Mouse (Mus musculus) intestine, embryonic 14.5 days (tissue): ENCODE measurements at regions not wholly inside any gene's neighbourhood (a gene's known extent, or its start where the extent isn't known, plus 50 kb on each side); places are given as distances from the start of the nearest gene placed in this dataset.

Experiments used
- ATAC-seq: fragments of 200-750 bp; cut with Nextera tagmentation; replicated peaks from 2 replicates; pipeline ENCODE4 v1.8.0; 2017; ENCODE audit warnings: low read depth, moderate number of reproducible peaks, moderate TSS enrichment, moderate library complexity; ENCODE audit not compliant: low FRiP score, low TSS enrichment
- DNase-seq: peaks from one replicate; pipeline ENCODE4 v3.0.0-alpha.2; 2018; ENCODE audit warnings: low spot score
- H3K27ac ChIP-seq: fragments of 300-500 bp; sonication (generic); 2 replicates; pipeline ENCODE4 v1.5.1; 2014; ENCODE audit warnings: low read depth, mild to moderate bottlenecking, control low read depth
- H3K27me3 ChIP-seq: fragments of 300-500 bp; sonication (generic); replicated peaks from 2 replicates; pipeline ENCODE4 v1.6.1; 2014; ENCODE audit warnings: low read length, control low read depth; ENCODE audit not compliant: control insufficient read depth, insufficient read depth
- H3K36me3 ChIP-seq: fragments of 300-500 bp; sonication (generic); 2 replicates; pipeline ENCODE4 v1.6.1; 2014; ENCODE audit warnings: low read length, control low read depth; ENCODE audit not compliant: control insufficient read depth, insufficient read depth
- H3K4me1 ChIP-seq: fragments of 300-500 bp; sonication (generic); replicated peaks from 2 replicates; pipeline ENCODE4 v1.6.1; 2014; ENCODE audit warnings: low read length, control low read depth, mixed read lengths; ENCODE audit not compliant: control insufficient read depth, insufficient read depth
- H3K4me2 ChIP-seq: fragments of 300-500 bp; sonication (generic); 2 replicates; pipeline ENCODE4 v1.6.1; 2014; ENCODE audit warnings: low read length
- H3K4me3 ChIP-seq: fragments of 300-500 bp; sonication (generic); 2 replicates; pipeline ENCODE4 v1.5.1; 2014; ENCODE audit warnings: low read depth, low read length, control low read depth, mixed read lengths
- H3K9ac ChIP-seq: fragments of 300-500 bp; sonication (generic); 2 replicates; pipeline ENCODE4 v1.6.1; 2014; ENCODE audit warnings: mild to moderate bottlenecking, low read length
- H3K9me3 ChIP-seq: fragments of 300-500 bp; sonication (generic); 2 replicates; pipeline ENCODE4 v1.6.1; 2016; ENCODE audit warnings: low read length, control low read depth; ENCODE audit not compliant: control insufficient read depth
- WGBS: fragments of 180-500 bp; shearing (Covaris S2); extraction: QIAGEN DNeasy Blood & Tissue Kit; methylation state at CpG from one replicate; pipeline ENCODE4 v1.1.7; 2014; 5-methylcytosine and 5-hydroxymethylcytosine counted together

DNA sequence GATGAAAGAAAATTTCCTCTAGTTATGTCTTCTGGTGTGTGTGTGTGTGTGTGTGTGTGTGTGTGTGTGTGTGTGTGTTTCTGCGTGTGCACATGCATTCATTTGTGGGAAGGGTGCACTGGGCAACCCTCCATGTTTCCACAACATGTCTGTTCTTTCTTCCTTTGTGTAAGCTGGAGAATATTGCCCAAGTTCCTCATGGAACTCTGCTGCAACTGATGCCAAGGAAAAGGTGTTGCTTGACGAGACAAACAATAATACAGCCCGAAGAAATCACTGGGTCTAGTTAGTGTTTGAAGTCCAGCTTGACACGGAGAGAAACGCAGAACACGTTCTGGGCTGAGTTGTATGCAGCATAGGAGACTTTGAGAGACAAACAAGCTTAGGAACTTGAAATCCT is 110.0 kb upstream of the Ednra start:
- Histone ChIP-seq H3K27ac (peak overlapping the region; percentile 57; the same call in 1 of the 2 replicates), H3K4me2 (no peak overlapping the region), H3K9me3 (no peaks in the 10 kb centered on the region), H3K36me3 (no peaks in the 10 kb centered on the region), H3K27me3 (no peaks in the 10 kb centered on the region), H3K4me1 (peaks cover 7% of the 10 kb centered on the region; the same call in 1 of the 2 replicates), H3K9ac (no peak overlapping the region), H3K4me3 (no peak overlapping the region)
- WGBS = 61% methylated on average over 6 of the region's 6 CpGs
- no peak for DNase-seq
- ATAC-seq = no peak

DNA sequence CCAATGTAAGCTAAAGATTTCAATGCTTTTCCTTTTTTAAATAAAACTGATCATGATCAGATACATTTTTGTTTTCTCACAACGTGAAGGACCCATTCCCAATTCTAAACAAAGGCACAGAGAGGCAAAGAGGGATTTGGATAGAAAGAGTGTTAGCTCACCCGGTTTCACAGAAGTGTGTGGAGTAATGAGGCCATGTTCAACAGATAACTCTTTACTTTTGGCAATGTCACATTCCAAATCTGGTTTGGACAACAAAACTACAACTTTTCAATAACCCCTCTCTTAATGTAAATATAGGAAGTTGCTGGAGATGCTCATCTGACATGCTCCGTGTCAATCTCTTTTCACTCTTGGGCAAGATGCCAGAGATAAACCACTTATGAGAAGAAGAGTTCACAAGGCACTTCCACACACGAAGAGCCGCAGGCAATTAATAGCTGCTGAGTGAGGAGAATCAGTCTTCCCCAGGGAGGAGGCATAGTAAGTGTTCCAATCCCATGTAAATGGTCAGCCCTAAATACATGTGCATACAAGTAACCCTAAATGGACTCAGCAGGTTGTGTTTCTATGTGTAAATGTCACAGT is 112.7 kb upstream of the Ednra start:
- Histone ChIP-seq H3K4me2 (no peak overlapping the region), H3K9ac (no peak overlapping the region), H3K27ac (no peak overlapping the region), H3K9me3 (no peaks in the 10 kb centered on the region), H3K27me3 (no peaks in the 10 kb centered on the region), H3K36me3 (no peaks in the 10 kb centered on the region), H3K4me3 (no peak overlapping the region), H3K4me1 (0 out of 2 replicates have a peak, but pooled peaks cover 2% of the 10 kb centered on the region)
- DNase-seq (no peak), ATAC-seq (no peak)
- 47% methylated on average over 5 of the region's 5 CpGs for WGBS

GRCm38 (mm10) chr8:77842392-77843139 is 118.3 kb upstream of the Ednra start:
- Histone ChIP-seq H3K4me3 (no peak overlapping the region), H3K27me3 (no peaks in the 10 kb centered on the region), H3K9me3 (no peaks in the 10 kb centered on the region), H3K4me1 (no peaks in the 10 kb centered on the region), H3K4me2 (no peak overlapping the region), H3K27ac (no peak overlapping the region), H3K36me3 (no peaks in the 10 kb centered on the region), H3K9ac (no peak overlapping the region)
- DNase-seq (no peak), ATAC-seq (no peak)
- 34% methylated on average over 7 of the region's 7 CpGs for WGBS

- Histone ChIP-seq H3K4me2 (no peak overlapping the region), H3K27ac (no peak overlapping the region)
Observed at GRCm38 (mm10) chr8:77843229-77843628, 119.0 kb upstream of the Ednra start.

GRCm38 (mm10) chr8:77850523-77850922 is 126.3 kb upstream of the Ednra start:
- ATAC-seq (no peak), DNase-seq (no peak)
- H3K4me1 ChIP-seq = no peaks in the 10 kb centered on the region
- H3K4me3 ChIP-seq = no peak overlapping the region
- H3K9me3 ChIP-seq = no peaks in the 10 kb centered on the region
- no peak overlapping the region for H3K27ac ChIP-seq
- WGBS = 66% methylated on average over 5 of the region's 5 CpGs
- H3K36me3 ChIP-seq = no peaks in the 10 kb centered on the region
- H3K27me3 ChIP-seq = no peaks in the 10 kb centered on the region
- no peak overlapping the region for H3K9ac ChIP-seq
- no peak overlapping the region for H3K4me2 ChIP-seq

More at GRCm38 (mm10) chr8:77843229-77843628, 119.0 kb upstream of the Ednra start:
- ATAC-seq (no peak), DNase-seq (no peak)
- Histone ChIP-seq H3K9ac (no peak overlapping the region), H3K9me3 (no peaks in the 10 kb centered on the region), H3K27me3 (no peaks in the 10 kb centered on the region), H3K36me3 (no peaks in the 10 kb centered on the region), H3K4me1 (no peaks in the 10 kb centered on the region), H3K4me3 (no peak overlapping the region)
- WGBS = 84% methylated on average over 3 of the region's 3 CpGs

- ATAC-seq (no peak), DNase-seq (no peak)
- no peaks in the 10 kb centered on the region for H3K9me3 ChIP-seq
- no peak overlapping the region for H3K4me2 ChIP-seq
- 17% methylated on average over 6 of the region's 6 CpGs for WGBS
- no peaks in the 10 kb centered on the region for H3K4me1 ChIP-seq
- H3K36me3 ChIP-seq = no peaks in the 10 kb centered on the region
- no peak overlapping the region for H3K27ac ChIP-seq
- no peak overlapping the region for H3K9ac ChIP-seq
- H3K27me3 ChIP-seq = no peaks in the 10 kb centered on the region
- no peak overlapping the region for H3K4me3 ChIP-seq
Observed at GRCm38 (mm10) chr8:77870264-77870663, 146.0 kb upstream of the Ednra start.

DNA sequence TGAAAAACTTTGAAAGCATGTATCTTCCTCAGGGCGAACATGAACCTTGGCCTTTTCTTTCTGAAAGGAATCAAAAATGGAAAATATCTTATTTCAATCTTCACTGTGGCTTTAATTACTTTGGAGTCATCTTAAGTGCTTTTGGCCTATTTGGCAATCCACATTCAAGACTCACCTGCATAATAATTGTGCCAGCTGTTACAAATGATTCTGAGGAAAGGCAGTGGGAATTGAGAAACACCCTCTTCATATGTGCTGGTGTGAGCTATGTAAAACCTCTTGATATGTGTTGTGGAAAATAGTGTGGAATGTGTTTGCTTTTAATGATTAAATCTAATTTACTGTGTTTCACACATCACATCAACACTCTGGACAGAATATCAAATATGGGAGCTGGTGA is 148.5 kb upstream of the Ednra start:
- no peak overlapping the region for H3K27ac ChIP-seq
- no peak overlapping the region for H3K9ac ChIP-seq
- 94% methylated on average over 1 of the region's 1 CpGs for WGBS
- H3K4me3 ChIP-seq = no peak overlapping the region
- H3K4me2 ChIP-seq = no peak overlapping the region
- ATAC-seq (no peak), DNase-seq (no peak)
- H3K27me3 ChIP-seq = no peaks in the 10 kb centered on the region
- no peaks in the 10 kb centered on the region for H3K4me1 ChIP-seq
- no peaks in the 10 kb centered on the region for H3K9me3 ChIP-seq
- H3K36me3 ChIP-seq = no peaks in the 10 kb centered on the region

- Histone ChIP-seq H3K36me3 (no peaks in the 10 kb centered on the region), H3K4me2 (no peak overlapping the region), H3K27me3 (no peaks in the 10 kb centered on the region), H3K4me3 (no peak overlapping the region), H3K9me3 (0 out of 2 replicates have a peak, but pooled peaks cover 5% of the 10 kb centered on the region), H3K9ac (no peak overlapping the region), H3K4me1 (no peaks in the 10 kb centered on the region), H3K27ac (no peak overlapping the region)
- 88% methylated on average over 3 of the region's 3 CpGs for WGBS
- DNase-seq (no peak), ATAC-seq (no peak)
Observed at GRCm38 (mm10) chr8:77919776-77920175, 195.5 kb upstream of the Ednra start.

GRCm38 (mm10) chr8:77921868-77922267 is 197.6 kb upstream of the Ednra start:
- no peak overlapping the region for H3K27ac ChIP-seq
- DNase-seq (no peak), ATAC-seq (no peak)
- 0 out of 2 replicates have a peak, but pooled peaks cover 5% of the 10 kb centered on the region for H3K9me3 ChIP-seq
- H3K4me3 ChIP-seq = no peak overlapping the region
- no peaks in the 10 kb centered on the region for H3K27me3 ChIP-seq
- H3K4me1 ChIP-seq = no peaks in the 10 kb centered on the region
- no peak overlapping the region for H3K9ac ChIP-seq
- H3K4me2 ChIP-seq = no peak overlapping the region
- H3K36me3 ChIP-seq = no peaks in the 10 kb centered on the region
- WGBS = 69% methylated on average over 4 of the region's 4 CpGs
